ENCODE assay signal across 11 mouse cellular contexts in genomic region chr1:181511307-181511706, GRCm38 (mm10). TPM values are rescaled to one million over a fixed set of nuclear protein-coding genes. Genes with fewer than 3 reads are reported as not detected.
DNase-seq lines count a peak whose midpoint lies in the region; ATAC-seq and TF ChIP-seq lines count a peak whose summit lies in the region.
"Had no signal": no experiment of that assay in that cellular context is flagged by ENCODE, and none has a peak within 500 bp of the region (broad histone marks: within the 10 kb centered on the region; RNA-seq: fewer than 3 reads in every experiment).

Gene Ccdc121 (minus strand): TSS chr1:181511451.

- no peak for TF ChIP-seq POLR2A in heart, adult 2 months (IDR thresholded peaks at IDR 0.05; ENCODE audit: insufficient read depth, low read depth, low read length)

- no peaks in the 10 kb centered on the region for H3K9me3 ChIP-seq in forebrain, embryonic 11.5 days (ENCODE audit: control insufficient read depth, low read length)
- H3K9me3 ChIP-seq: hindbrain, embryonic 15.5 days; liver, embryonic 15.5 days; neural tube, embryonic 12.5 days had no signal

- no peak within 1 kb of the TSS for H3K4me2 ChIP-seq in forebrain, embryonic 11.5 days (ENCODE audit: low read depth, low read length, severe bottlenecking)
- H3K4me2 ChIP-seq: hindbrain, embryonic 15.5 days; liver, embryonic 15.5 days; neural tube, embryonic 12.5 days had no signal

- H3K4me1 ChIP-seq in heart, adult 2 months (ENCODE audit: control insufficient read depth, insufficient read depth, low read length): no peaks in the 10 kb centered on the region
- H3K4me1 ChIP-seq in forebrain, embryonic 11.5 days (replicated peaks; ENCODE audit: control insufficient read depth, insufficient read depth, low read length): no peaks in the 10 kb centered on the region
- H3K4me1 ChIP-seq: hindbrain, embryonic 15.5 days; liver, embryonic 15.5 days; neural tube, embryonic 12.5 days had no signal

- no peaks in the 10 kb centered on the region for H3K27me3 ChIP-seq in heart, adult 2 months (ENCODE audit: control insufficient read depth, insufficient read depth, low read length)
- no peaks in the 10 kb centered on the region for H3K27me3 ChIP-seq in forebrain, embryonic 11.5 days (ENCODE audit: control insufficient read depth, insufficient read depth, low read length)
- H3K27me3 ChIP-seq: hindbrain, embryonic 15.5 days; liver, embryonic 15.5 days; neural tube, embryonic 12.5 days had no signal

- intact Hi-C loops in heart, adult 2 months (cut with DNase I): no loop called here
- intact Hi-C loops in heart, postnatal 10 days (cut with DNase I): no loop called here

- no peak within 1 kb of the TSS for H3K4me3 ChIP-seq in heart, adult 2 months
- H3K4me3 ChIP-seq in forebrain, embryonic 11.5 days (ENCODE audit: low read depth, low read length): no peak within 1 kb of the TSS
- H3K4me3 ChIP-seq: hindbrain, embryonic 15.5 days; liver, embryonic 15.5 days; neural tube, embryonic 12.5 days had no signal

- peak; percentile 44 for TF ChIP-seq CTCF in heart, adult 2 months (IDR thresholded peaks at IDR 0.05)

- DNase-seq in heart, adult 2 months: no peak
- DNase-seq in heart, adult 8-10 months (ENCODE audit: low spot score): no peak
- peak; percentile 58 for DNase-seq in 3T3-L1 (ENCODE audit: low read depth, low spot score)
- DNase-seq in R1 (ENCODE audit: low read depth, low spot score): peak; percentile 49
- DNase-seq in heart, postnatal 10 days: peak; percentile 23 to 36
- DNase-seq in neural tube, embryonic 10.5 days (ENCODE audit: extremely low spot score, low spot score): no peak
- DNase-seq in forebrain, embryonic 11.5 days (ENCODE audit: low spot score): no peak

- no peaks in the 10 kb centered on the region for H3K36me3 ChIP-seq in heart, adult 2 months (ENCODE audit: control insufficient read depth, insufficient read depth, low read length)
- no peaks in the 10 kb centered on the region for H3K36me3 ChIP-seq in forebrain, embryonic 11.5 days (ENCODE audit: control insufficient read depth, insufficient read depth, low read length)
- H3K36me3 ChIP-seq: hindbrain, embryonic 15.5 days; liver, embryonic 15.5 days; neural tube, embryonic 12.5 days had no signal

- no peak within 1 kb of the TSS for H3K27ac ChIP-seq in heart, adult 2 months
- H3K27ac ChIP-seq in forebrain, embryonic 11.5 days (ENCODE audit: low read depth, low read length): no peak within 1 kb of the TSS
- H3K27ac ChIP-seq: hindbrain, embryonic 15.5 days; liver, embryonic 15.5 days; neural tube, embryonic 12.5 days had no signal

- TF ChIP-seq EP300 in heart, adult 2 months (IDR thresholded peaks at IDR 0.05; ENCODE audit: insufficient read depth, low read depth, low read length): no peak

- H3K9ac ChIP-seq in heart, adult 2 months (ENCODE audit: low read depth, low read length): no peak within 1 kb of the TSS
- H3K9ac ChIP-seq in forebrain, embryonic 11.5 days (ENCODE audit: low read length): no peak within 1 kb of the TSS
- H3K9ac ChIP-seq: hindbrain, embryonic 15.5 days; liver, embryonic 15.5 days; neural tube, embryonic 12.5 days had no signal

- WGBS in heart, adult 2 months: 46% methylated on average over 4 of the region's 4 CpGs
- WGBS in forebrain, embryonic 11.5 days: 61% methylated on average over 4 of the region's 4 CpGs

- no peak for ATAC-seq in megakaryocyte progenitor cell, adult 5-6 weeks (replicated peaks; ENCODE audit: poor library complexity)
- no peak for ATAC-seq in forebrain, embryonic 11.5 days (replicated peaks; ENCODE audit: low FRiP score)

- H3K79me2 ChIP-seq in heart, adult 2 months (replicated peaks; ENCODE audit: control insufficient read depth, insufficient read depth, low read length): no peaks in the 10 kb centered on the region

RNA-seq across cellular contexts. Expression of gene Ccdc121, which starts in this region (rescaled TPM):
- total RNA-seq in heart, adult 2 months (2021): not detected
- polyA plus RNA-seq in heart, adult 2 months (2012; rRNA removed): 0.06 TPM in 1 of 2 replicates, not detected in the other
- total RNA-seq in heart, adult 8-10 months (2022): not detected
- total RNA-seq in heart, postnatal 10 days (2021): not detected
- total RNA-seq in megakaryocyte progenitor cell, adult 5-6 weeks (2015): not detected in 2 replicates
- not detected in 2 replicates for total RNA-seq in megakaryocyte progenitor cell, adult 5-6 weeks (2017)
- not detected in 2 replicates for polyA plus RNA-seq in forebrain, embryonic 11.5 days (2014; fragmentation: Nextera tagmentation; extraction: Ambion mirVana)
- polyA plus RNA-seq: hindbrain, embryonic 15.5 days; liver, embryonic 15.5 days; neural tube, embryonic 12.5 days had no signal

Comparison
In these comparisons a context has a peak if more than half of its experiments do, and no peak if none do; other contexts are left out.
1. Peak in DNase-seq in heart, postnatal 10 days; RNA of the gene not detected or under 1 TPM.
2. DNase-seq: peak in 3T3-L1 (single experiment) and R1 (single experiment); none in heart, adult 2 months (0 of 2), heart, adult 8-10 months (single experiment), neural tube, embryonic 10.5 days (single experiment) and forebrain, embryonic 11.5 days (single experiment).